Mouse (Mus musculus) liver, adult 2 months (tissue): ENCODE measurements at regions not wholly inside any gene's neighbourhood (a gene's known extent, or its start where the extent isn't known, plus 50 kb on each side); places are given as distances from the start of the nearest gene placed in this dataset.

Experiments used
- DNase-seq: peaks from one replicate; pipeline ENCODE4 v3.0.0-alpha.2; 2011; ENCODE audit warnings: low read depth, low spot score; ENCODE audit errors: extremely low read depth
- H3K27ac ChIP-seq: fragments of 200-500 bp; replicated peaks from 2 replicates; pipeline ENCODE4 v1.5.1; 2012; ENCODE audit warnings: low read depth, mild to moderate bottlenecking, control low read depth, inconsistent platforms, low read length; ENCODE audit not compliant: insufficient read depth
- H3K27me3 ChIP-seq: fragments of 200-500 bp; 2 replicates; pipeline ENCODE4 v1.6.1; 2012; ENCODE audit warnings: mild to moderate bottlenecking, moderate library complexity, low read length, inconsistent platforms; ENCODE audit not compliant: control insufficient read depth, insufficient read depth
- H3K36me3 ChIP-seq: fragments of 200-500 bp; 2 replicates; pipeline ENCODE4 v1.6.1; 2012; ENCODE audit warnings: low read length, inconsistent platforms; ENCODE audit not compliant: control insufficient read depth, insufficient read depth
- H3K4me1 ChIP-seq: fragments of 200-500 bp; 2 replicates; pipeline ENCODE4 v1.6.1; 2011; ENCODE audit warnings: low read length; ENCODE audit not compliant: control insufficient read depth, insufficient read depth
- H3K4me3 ChIP-seq: fragments of 200-500 bp; 2 replicates; pipeline ENCODE4 v1.5.1; 2011; ENCODE audit warnings: low read depth, mild to moderate bottlenecking, control low read depth, low read length, moderate library complexity; ENCODE audit not compliant: insufficient read depth
- H3K79me2 ChIP-seq: fragments of 200-500 bp; 2 replicates; pipeline ENCODE4 v1.6.1; 2012; ENCODE audit warnings: inconsistent platforms, mild to moderate bottlenecking, low read length, moderate library complexity; ENCODE audit not compliant: control insufficient read depth, insufficient read depth
- H3K9ac ChIP-seq: fragments of 200-500 bp; 2 replicates; pipeline ENCODE4 v1.6.1; 2012; ENCODE audit warnings: low read depth, mild to moderate bottlenecking, control low read depth, inconsistent platforms, low read length
- CTCF ChIP-seq: fragments of 200-500 bp; IDR thresholded peaks from 2 replicates; pipeline ENCODE4 v1.5.1; 2011; ENCODE audit warnings: low read depth, low read length, control low read depth
- POLR2A ChIP-seq: fragments of 200-500 bp; IDR thresholded peaks from 2 replicates; pipeline ENCODE4 v1.6.1; 2011; ENCODE audit warnings: low read length, control low read depth; ENCODE audit not compliant: insufficient read depth; ENCODE audit errors: extremely low read depth
- WGBS: fragments of 180-500 bp; shearing (Covaris S2); methylation state at CpG from one replicate; pipeline ENCODE4 v1.1.7; 2018; 5-methylcytosine and 5-hydroxymethylcytosine counted together

- DNase-seq, result no peak
- Histone ChIP-seq H3K27ac (no peak overlapping the region), H3K79me2 (no peaks in the 10 kb centered on the region), H3K4me3 (no peak overlapping the region), H3K36me3 (no peaks in the 10 kb centered on the region), H3K4me1 (peaks cover 2% of the 10 kb centered on the region; the same call in 1 of the 2 replicates), H3K9ac (no peak overlapping the region), H3K27me3 (no peaks in the 10 kb centered on the region)
- TF ChIP-seq POLR2A (no peak), CTCF (no peak)
- WGBS, result 82% methylated on average over 6 of the region's 6 CpGs
Measured at GRCm38 (mm10) chr13:51290926-51291325, 117.5 kb upstream of the S1pr3 start.

- WGBS, result 78% methylated on average over 4 of the region's 4 CpGs
- Histone ChIP-seq H3K27me3 (no peaks in the 10 kb centered on the region), H3K36me3 (no peaks in the 10 kb centered on the region), H3K79me2 (no peaks in the 10 kb centered on the region), H3K27ac (peak overlapping the region; percentile 25; the same call in 1 of the 2 replicates), H3K4me1 (peaks cover 2% of the 10 kb centered on the region; the same call in 1 of the 2 replicates), H3K9ac (no peak overlapping the region), H3K4me3 (no peak overlapping the region)
- DNase-seq, result no peak
- TF ChIP-seq POLR2A, result no peak
- no peak for TF ChIP-seq CTCF
Measured at GRCm38 (mm10) chr13:51293047-51293446, 115.4 kb upstream of the S1pr3 start.

GRCm38 (mm10) chr13:51295872-51296271, 112.6 kb upstream of the S1pr3 start:
- TF ChIP-seq CTCF (no peak), POLR2A (no peak)
- no peak overlapping the region for H3K9ac ChIP-seq
- no peaks in the 10 kb centered on the region for H3K36me3 ChIP-seq
- no peak for DNase-seq
- 31% methylated on average over 3 of the region's 3 CpGs for WGBS
- H3K27me3 ChIP-seq, result no peaks in the 10 kb centered on the region
- no peaks in the 10 kb centered on the region for H3K79me2 ChIP-seq
- peaks cover 2% of the 10 kb centered on the region; the same call in 1 of the 2 replicates for H3K4me1 ChIP-seq
- H3K4me3 ChIP-seq, result no peak overlapping the region
- H3K27ac ChIP-seq, result no peak overlapping the region

GRCm38 (mm10) chr13:51297231-51297880, 111.1 kb upstream of the S1pr3 start:
- H3K27me3 ChIP-seq, result no peaks in the 10 kb centered on the region
- H3K79me2 ChIP-seq, result no peaks in the 10 kb centered on the region
- no peak overlapping the region for H3K27ac ChIP-seq
- H3K36me3 ChIP-seq, result no peaks in the 10 kb centered on the region
- no peak for DNase-seq
- TF ChIP-seq POLR2A (no peak), CTCF (no peak)
- H3K4me1 ChIP-seq, result peaks cover 2% of the 10 kb centered on the region; the same call in 1 of the 2 replicates
- WGBS, result 89% methylated on average over 13 of the region's 13 CpGs
- no peak overlapping the region for H3K9ac ChIP-seq
- H3K4me3 ChIP-seq, result no peak overlapping the region

GRCm38 (mm10) chr13:51299047-51299760, 109.2 kb upstream of the S1pr3 start:
- TF ChIP-seq CTCF (no peak), POLR2A (no peak)
- Histone ChIP-seq H3K27me3 (no peaks in the 10 kb centered on the region), H3K4me3 (no peak overlapping the region), H3K9ac (no peak overlapping the region), H3K36me3 (no peaks in the 10 kb centered on the region), H3K4me1 (no peaks in the 10 kb centered on the region), H3K27ac (0 out of 2 replicates have a peak overlapping the region, but pooled peaks have one; percentile 36), H3K79me2 (no peaks in the 10 kb centered on the region)
- peak; percentile 33 for DNase-seq
- WGBS, result 63% methylated on average over 4 of the region's 4 CpGs

GRCm38 (mm10) chr13:51301476-51301875, 107.0 kb upstream of the S1pr3 start:
- no peaks in the 10 kb centered on the region for H3K4me1 ChIP-seq
- H3K27ac ChIP-seq, result no peak overlapping the region
- H3K9ac ChIP-seq, result no peak overlapping the region
- no peak for DNase-seq
- 95% methylated on average over 7 of the region's 7 CpGs for WGBS
- H3K36me3 ChIP-seq, result no peaks in the 10 kb centered on the region
- H3K79me2 ChIP-seq, result no peaks in the 10 kb centered on the region
- H3K27me3 ChIP-seq, result no peaks in the 10 kb centered on the region
- no peak for TF ChIP-seq POLR2A
- no peak for TF ChIP-seq CTCF
- no peak overlapping the region for H3K4me3 ChIP-seq
